Mouse (Mus musculus): ENCODE data around the gene Dhrs2. TPM values are rescaled to one million over a fixed set of nuclear protein-coding genes. Genes with fewer than 3 reads are reported as not detected.

Dhrs2 gene
- total RNA-seq, 1 experiment, result not detected

- Histone ChIP-seq H3K27ac (ENCODE audit: insufficient read depth, low read depth, low read length, poor library complexity, severe bottlenecking) (no peak overlapping the region), H3K9me3 (ENCODE audit: control insufficient read depth, insufficient read depth, low read depth, low read length) (no peaks in the 10 kb centered on the region), H3K4me3 (ENCODE audit: insufficient read depth in 1 of 2, low read depth in 1 of 2, low read length in 2 of 2, poor library complexity in 1 of 2, severe bottlenecking in 1 of 2) (no peak overlapping the region), H3K9ac (ENCODE audit: insufficient read depth, low read depth, low read length, poor library complexity, severe bottlenecking) (no peak overlapping the region), H3K4me1 (ENCODE audit: control insufficient read depth in 2 of 2, insufficient read depth in 2 of 2, low read length in 2 of 2, poor library complexity in 1 of 2) (no peaks in the 10 kb centered on the region), H3K36me3 (ENCODE audit: control insufficient read depth, insufficient read depth, low read length, poor library complexity, severe bottlenecking) (no peaks in the 10 kb centered on the region)
- TF ChIP-seq ZNF384 (IDR thresholded peaks at IDR 0.05; ENCODE audit: low read depth, low read length) (no peak), MAFK (IDR thresholded peaks at IDR 0.05; ENCODE audit: insufficient read depth, low read depth, low read length) (no peak), HCFC1 (IDR thresholded peaks at IDR 0.05; ENCODE audit: borderline replicate concordance, insufficient read depth, low read length) (no peak), ZC3H11A (IDR thresholded peaks at IDR 0.05; ENCODE audit: borderline replicate concordance, low read depth, low read length) (no peak), CHD2 (IDR thresholded peaks at IDR 0.05; ENCODE audit: low read depth, low read length) (no peak)
- in situ Hi-C loops (cut with MboI; ENCODE audit: low sequenced_read_pairs in 2 of 2, unreplicated experiment in 2 of 2), result no loop called here
- DNase-seq (ENCODE audit: low read depth, low spot score), result no peak
These were observed 17.3 kb upstream of the Dhrs2 start for GRCm38 (mm10) chr14:55204544-55204943.

- no peak for DNase-seq (ENCODE audit: low read depth, low spot score)
These were observed 16.6 kb upstream of the Dhrs2 start for GRCm38 (mm10) chr14:55205045-55205750.

GRCm38 (mm10) chr14:55208306-55208705 is 13.5 kb upstream of the Dhrs2 start:
- TF ChIP-seq MAFK (IDR thresholded peaks at IDR 0.05; ENCODE audit: insufficient read depth, low read depth, low read length) (no peak), ZNF384 (IDR thresholded peaks at IDR 0.05; ENCODE audit: low read depth, low read length) (no peak), HCFC1 (IDR thresholded peaks at IDR 0.05; ENCODE audit: borderline replicate concordance, insufficient read depth, low read length) (no peak), CHD2 (IDR thresholded peaks at IDR 0.05; ENCODE audit: low read depth, low read length) (no peak), ZC3H11A (IDR thresholded peaks at IDR 0.05; ENCODE audit: borderline replicate concordance, low read depth, low read length) (no peak)
- in situ Hi-C loops (cut with MboI; ENCODE audit: low sequenced_read_pairs in 2 of 2, unreplicated experiment in 2 of 2), result no loop called here
- Histone ChIP-seq H3K9ac (ENCODE audit: insufficient read depth, low read depth, low read length, poor library complexity, severe bottlenecking) (no peak overlapping the region), H3K4me3 (ENCODE audit: insufficient read depth in 1 of 2, low read depth in 1 of 2, low read length in 2 of 2, poor library complexity in 1 of 2, severe bottlenecking in 1 of 2) (no peak overlapping the region), H3K27ac (ENCODE audit: insufficient read depth, low read depth, low read length, poor library complexity, severe bottlenecking) (no peak overlapping the region), H3K9me3 (ENCODE audit: control insufficient read depth, insufficient read depth, low read depth, low read length) (no peaks in the 10 kb centered on the region), H3K36me3 (ENCODE audit: control insufficient read depth, insufficient read depth, low read length, poor library complexity, severe bottlenecking) (no peaks in the 10 kb centered on the region), H3K4me1 (ENCODE audit: control insufficient read depth in 2 of 2, insufficient read depth in 2 of 2, low read length in 2 of 2, poor library complexity in 1 of 2) (no peaks in the 10 kb centered on the region)
- DNase-seq (ENCODE audit: low read depth, low spot score), result no peak

More at GRCm38 (mm10) chr14:55205045-55205750, 16.6 kb upstream of the Dhrs2 start:
- Histone ChIP-seq H3K4me1 (ENCODE audit: control insufficient read depth in 2 of 2, insufficient read depth in 2 of 2, low read length in 2 of 2, poor library complexity in 1 of 2) (no peaks in the 10 kb centered on the region), H3K27ac (ENCODE audit: insufficient read depth, low read depth, low read length, poor library complexity, severe bottlenecking) (no peak overlapping the region), H3K9me3 (ENCODE audit: control insufficient read depth, insufficient read depth, low read depth, low read length) (no peaks in the 10 kb centered on the region), H3K4me3 (ENCODE audit: insufficient read depth in 1 of 2, low read depth in 1 of 2, low read length in 2 of 2, poor library complexity in 1 of 2, severe bottlenecking in 1 of 2) (no peak overlapping the region), H3K9ac (ENCODE audit: insufficient read depth, low read depth, low read length, poor library complexity, severe bottlenecking) (no peak overlapping the region), H3K36me3 (ENCODE audit: control insufficient read depth, insufficient read depth, low read length, poor library complexity, severe bottlenecking) (no peaks in the 10 kb centered on the region)
- in situ Hi-C loops (cut with MboI; ENCODE audit: low sequenced_read_pairs in 2 of 2, unreplicated experiment in 2 of 2), result no loop called here
- no peak for TF ChIP-seq CHD2 (IDR thresholded peaks at IDR 0.05; ENCODE audit: low read depth, low read length)
- no peak for TF ChIP-seq MAFK (IDR thresholded peaks at IDR 0.05; ENCODE audit: insufficient read depth, low read depth, low read length)
- TF ChIP-seq HCFC1 (IDR thresholded peaks at IDR 0.05; ENCODE audit: borderline replicate concordance, insufficient read depth, low read length), result no peak
- no peak for TF ChIP-seq ZNF384 (IDR thresholded peaks at IDR 0.05; ENCODE audit: low read depth, low read length)
- no peak for TF ChIP-seq ZC3H11A (IDR thresholded peaks at IDR 0.05; ENCODE audit: borderline replicate concordance, low read depth, low read length)

GRCm38 (mm10) chr14:55213621-55214020 is 8.2 kb upstream of the Dhrs2 start:
- Histone ChIP-seq H3K36me3 (ENCODE audit: control insufficient read depth, insufficient read depth, low read length, poor library complexity, severe bottlenecking) (no peaks in the 10 kb centered on the region), H3K9me3 (ENCODE audit: control insufficient read depth, insufficient read depth, low read depth, low read length) (no peaks in the 10 kb centered on the region), H3K4me1 (ENCODE audit: control insufficient read depth in 2 of 2, insufficient read depth in 2 of 2, low read length in 2 of 2, poor library complexity in 1 of 2) (no peaks in the 10 kb centered on the region), H3K9ac (ENCODE audit: insufficient read depth, low read depth, low read length, poor library complexity, severe bottlenecking) (no peak overlapping the region), H3K4me3 (ENCODE audit: insufficient read depth in 1 of 2, low read depth in 1 of 2, low read length in 2 of 2, poor library complexity in 1 of 2, severe bottlenecking in 1 of 2) (no peak overlapping the region), H3K27ac (ENCODE audit: insufficient read depth, low read depth, low read length, poor library complexity, severe bottlenecking) (no peak overlapping the region)
- in situ Hi-C loops (cut with MboI; ENCODE audit: low sequenced_read_pairs in 2 of 2, unreplicated experiment in 2 of 2), result loop anchor here in 1 of 2 experiments (10.0 kb wide), 1 partner anchor 79 kb away; no protein-coding TSS in a partner anchor
- TF ChIP-seq CHD2 (IDR thresholded peaks at IDR 0.05; ENCODE audit: low read depth, low read length) (no peak), HCFC1 (IDR thresholded peaks at IDR 0.05; ENCODE audit: borderline replicate concordance, insufficient read depth, low read length) (no peak), ZC3H11A (IDR thresholded peaks at IDR 0.05; ENCODE audit: borderline replicate concordance, low read depth, low read length) (no peak)
- no peak for DNase-seq (ENCODE audit: low read depth, low spot score)
